Mouse (Mus musculus): Measurements from ENCODE around the gene Got1. TPM values are rescaled to one million over a fixed set of nuclear protein-coding genes. Genes with fewer than 3 reads are reported as not detected.

Got1 gene
- polyA plus RNA-seq, 2 experiments = 10.8 to 11.6 TPM

DNA sequence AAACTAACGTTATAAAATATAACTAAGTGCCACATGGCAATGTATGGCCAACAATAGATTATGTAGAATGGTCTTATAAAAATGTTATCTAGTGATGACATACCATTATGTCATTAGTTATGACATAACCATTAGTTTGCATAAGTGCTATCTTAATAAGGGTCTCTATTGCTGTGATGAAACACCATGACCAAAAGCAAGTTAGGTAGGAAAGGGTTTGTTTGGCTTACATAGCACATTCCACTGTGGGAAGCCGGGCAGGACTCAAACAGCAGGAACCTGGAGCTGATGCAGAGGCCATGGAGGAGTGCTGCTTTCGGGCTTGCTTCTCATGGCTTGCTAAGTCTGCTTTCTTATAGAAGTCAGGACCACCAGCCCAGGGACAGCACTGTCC lies 60.1 kb downstream of the Got1 start:
- H3K4me3 ChIP-seq (ENCODE audit: insufficient read depth in 1 of 2, low read depth in 2 of 2, low read length in 2 of 2) = no peak overlapping the region
- 56% methylated on average over 3 of the region's 3 CpGs for WGBS (ENCODE audit: insufficient replicate concordance)
- TF ChIP-seq EP300 (IDR thresholded peaks at IDR 0.05; ENCODE audit: low read depth) (no peak), CTCF (IDR thresholded peaks at IDR 0.05; ENCODE audit: low read depth) (no peak)
- no peaks in the 10 kb centered on the region for H3K9me3 ChIP-seq (ENCODE audit: control insufficient read depth, low read length)
- ATAC-seq (ENCODE audit: insufficient read depth) (no peak), DNase-seq (ENCODE audit: low read depth in 3 of 3, low spot score in 3 of 3) (no peak)
- H3K36me3 ChIP-seq (replicated peaks; ENCODE audit: control insufficient read depth, insufficient read depth, low read depth) = no peaks in the 10 kb centered on the region
- no peaks in the 10 kb centered on the region for H3K27me3 ChIP-seq (ENCODE audit: control insufficient read depth, insufficient read depth, low read length)
- H3K9ac ChIP-seq (replicated peaks) = no peak overlapping the region
- no peak overlapping the region for H3K4me2 ChIP-seq (ENCODE audit: low read depth)
- H3K4me1 ChIP-seq (replicated peaks; ENCODE audit: control insufficient read depth in 2 of 2, insufficient read depth in 2 of 2, low read length in 1 of 2) = no peaks in the 10 kb centered on the region
- no peak overlapping the region for H3K27ac ChIP-seq

DNA sequence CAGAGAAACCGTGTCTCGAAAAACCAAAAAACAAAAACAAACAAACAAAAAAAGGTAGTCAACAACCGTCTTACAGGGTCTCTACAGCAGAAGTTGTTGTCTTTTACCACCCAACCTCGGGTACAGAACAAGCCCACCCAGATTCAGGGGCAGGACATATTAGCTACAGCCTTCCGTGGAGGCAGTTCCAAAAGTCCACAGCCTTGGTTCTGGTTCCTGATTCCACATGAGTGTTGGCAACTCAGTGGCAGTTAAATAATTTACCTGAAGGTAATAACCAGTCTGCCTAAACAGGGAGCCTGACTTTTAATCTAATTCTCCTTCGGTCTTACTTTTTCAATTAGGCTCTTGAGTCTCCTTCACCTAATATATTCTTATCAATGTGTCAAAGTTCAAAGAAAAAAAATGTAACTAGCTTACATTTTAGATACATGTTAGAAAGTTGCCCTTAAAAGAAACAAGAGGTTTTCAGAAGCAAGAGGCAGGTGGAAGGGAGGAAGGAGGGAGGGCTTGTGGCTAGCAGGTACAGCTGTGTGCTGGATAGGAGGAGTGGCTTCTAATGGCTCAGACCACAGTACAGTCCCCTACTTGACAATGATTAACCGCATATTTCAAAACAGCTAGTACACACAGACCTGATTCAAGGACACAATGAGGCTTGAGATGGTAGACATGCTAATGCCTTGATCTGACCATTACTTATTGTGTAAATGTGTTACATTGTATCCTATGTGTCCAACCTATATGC lies 60.7 kb downstream of the Got1 start:
- ATAC-seq (ENCODE audit: insufficient read depth) (peak; percentile 53; the same call in 1 of the 2 replicates), DNase-seq (ENCODE audit: low read depth in 3 of 3, low spot score in 3 of 3) (no peak)
- Histone ChIP-seq H3K9me3 (ENCODE audit: control insufficient read depth, low read length) (no peaks in the 10 kb centered on the region), H3K9ac (replicated peaks) (no peak overlapping the region), H3K4me2 (ENCODE audit: low read depth) (no peak overlapping the region), H3K4me3 (ENCODE audit: insufficient read depth in 1 of 2, low read depth in 2 of 2, low read length in 2 of 2) (no peak overlapping the region), H3K27me3 (ENCODE audit: control insufficient read depth, insufficient read depth, low read length) (no peaks in the 10 kb centered on the region), H3K4me1 (replicated peaks; ENCODE audit: control insufficient read depth in 2 of 2, insufficient read depth in 2 of 2, low read length in 1 of 2) (no peaks in the 10 kb centered on the region), H3K27ac (no peak overlapping the region), H3K36me3 (replicated peaks; ENCODE audit: control insufficient read depth, insufficient read depth, low read depth) (no peaks in the 10 kb centered on the region)
- TF ChIP-seq CTCF (IDR thresholded peaks at IDR 0.05; ENCODE audit: low read depth) = no peak
- no peak for TF ChIP-seq EP300 (IDR thresholded peaks at IDR 0.05; ENCODE audit: low read depth)
- 57% methylated on average over 7 of the region's 7 CpGs for WGBS (ENCODE audit: insufficient replicate concordance)

DNA sequence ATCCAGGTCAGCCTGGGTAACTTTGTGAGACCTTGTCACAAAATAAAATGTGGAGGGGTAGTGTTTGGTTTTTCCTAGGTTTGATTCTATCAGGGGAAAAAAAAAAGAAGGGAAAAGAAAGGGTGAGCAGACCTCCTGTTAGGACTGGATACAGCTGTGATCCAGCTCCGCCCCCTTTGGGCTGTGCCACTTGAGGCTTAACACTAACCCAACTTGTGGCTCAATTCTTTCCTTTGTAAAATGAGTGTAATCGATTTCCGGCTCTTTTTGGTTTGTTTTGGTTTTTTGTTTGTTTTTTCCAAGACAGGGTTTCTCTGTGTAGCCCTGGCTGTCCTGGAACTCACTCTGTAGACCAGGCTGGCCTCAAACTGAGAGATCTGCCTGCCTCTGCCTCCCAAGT lies 62.3 kb downstream of the Got1 start:
- DNase-seq (ENCODE audit: low read depth in 3 of 3, low spot score in 3 of 3) (no peak), ATAC-seq (ENCODE audit: insufficient read depth) (no peak)
- Histone ChIP-seq H3K9ac (replicated peaks) (no peak overlapping the region), H3K36me3 (replicated peaks; ENCODE audit: control insufficient read depth, insufficient read depth, low read depth) (no peaks in the 10 kb centered on the region), H3K4me1 (replicated peaks; ENCODE audit: control insufficient read depth in 2 of 2, insufficient read depth in 2 of 2, low read length in 1 of 2) (no peaks in the 10 kb centered on the region), H3K4me2 (ENCODE audit: low read depth) (no peak overlapping the region), H3K4me3 (ENCODE audit: insufficient read depth in 1 of 2, low read depth in 2 of 2, low read length in 2 of 2) (no peak overlapping the region), H3K27ac (no peak overlapping the region), H3K27me3 (ENCODE audit: control insufficient read depth, insufficient read depth, low read length) (no peaks in the 10 kb centered on the region), H3K9me3 (ENCODE audit: control insufficient read depth, low read length) (no peaks in the 10 kb centered on the region)
- no peak for TF ChIP-seq CTCF (IDR thresholded peaks at IDR 0.05; ENCODE audit: low read depth)
- TF ChIP-seq EP300 (IDR thresholded peaks at IDR 0.05; ENCODE audit: low read depth) = no peak
- WGBS (ENCODE audit: insufficient replicate concordance) = 64% methylated on average over 3 of the region's 3 CpGs

DNA sequence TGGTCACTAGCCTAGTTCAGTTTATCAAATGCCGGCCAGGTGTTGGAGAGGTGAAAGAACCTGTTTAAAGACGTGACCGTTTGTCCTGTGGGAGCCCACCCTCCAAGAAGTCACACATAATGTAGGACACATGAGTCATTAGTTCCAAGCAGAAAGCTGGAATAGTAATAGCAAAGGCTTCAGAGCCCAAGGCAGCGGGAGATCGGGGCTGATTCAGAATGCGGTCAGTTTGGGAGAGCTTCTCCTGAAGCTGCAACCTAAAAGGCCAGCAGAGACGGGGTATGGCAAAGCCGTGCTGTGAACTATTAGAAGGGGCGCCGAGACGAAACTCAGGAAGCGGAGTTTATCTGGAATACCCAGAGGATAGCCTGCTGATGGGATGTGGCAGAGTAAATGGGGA lies 63.9 kb downstream of the Got1 start:
- ATAC-seq (ENCODE audit: insufficient read depth) (no peak), DNase-seq (ENCODE audit: low read depth in 3 of 3, low spot score in 3 of 3) (no peak)
- WGBS (ENCODE audit: insufficient replicate concordance) = 77% methylated on average over 12 of the region's 12 CpGs
- Histone ChIP-seq H3K27me3 (ENCODE audit: control insufficient read depth, insufficient read depth, low read length) (no peaks in the 10 kb centered on the region), H3K9me3 (ENCODE audit: control insufficient read depth, low read length) (no peaks in the 10 kb centered on the region), H3K4me1 (replicated peaks; ENCODE audit: control insufficient read depth in 2 of 2, insufficient read depth in 2 of 2, low read length in 1 of 2) (no peaks in the 10 kb centered on the region), H3K36me3 (replicated peaks; ENCODE audit: control insufficient read depth, insufficient read depth, low read depth) (no peaks in the 10 kb centered on the region), H3K4me2 (ENCODE audit: low read depth) (no peak overlapping the region), H3K27ac (no peak overlapping the region), H3K4me3 (ENCODE audit: insufficient read depth in 1 of 2, low read depth in 2 of 2, low read length in 2 of 2) (no peak overlapping the region), H3K9ac (replicated peaks) (no peak overlapping the region)
- no peak for TF ChIP-seq CTCF (IDR thresholded peaks at IDR 0.05; ENCODE audit: low read depth)
- TF ChIP-seq EP300 (IDR thresholded peaks at IDR 0.05; ENCODE audit: low read depth) = no peak

DNA sequence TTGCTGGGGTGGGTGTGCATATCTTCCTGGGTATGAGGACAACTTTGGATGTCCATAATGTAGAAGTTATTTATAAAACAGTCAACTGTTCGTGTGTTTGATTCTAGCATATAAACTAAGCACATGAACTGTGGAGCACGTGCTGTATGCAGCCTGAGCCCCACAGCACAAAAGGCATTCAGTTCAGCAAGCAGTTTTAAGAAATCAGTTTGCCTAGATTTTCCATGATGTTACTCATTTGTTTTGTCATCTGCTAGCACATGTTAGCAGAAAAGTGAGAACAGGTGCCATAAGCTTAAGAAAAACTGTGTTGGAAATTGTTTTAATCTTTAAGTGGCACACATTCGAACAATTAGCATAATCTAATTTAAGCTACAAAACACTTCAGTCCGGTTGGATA lies 64.5 kb downstream of the Got1 start:
- H3K27me3 ChIP-seq (ENCODE audit: control insufficient read depth, insufficient read depth, low read length) = no peaks in the 10 kb centered on the region
- WGBS (ENCODE audit: insufficient replicate concordance) = 48% methylated on average over 4 of the region's 4 CpGs
- no peak for ATAC-seq (ENCODE audit: insufficient read depth)

More for the DNA sequence above, 64.5 kb downstream of the Got1 start:
- no peak for DNase-seq (ENCODE audit: low read depth in 3 of 3, low spot score in 3 of 3)
- no peak overlapping the region for H3K4me3 ChIP-seq (ENCODE audit: insufficient read depth in 1 of 2, low read depth in 2 of 2, low read length in 2 of 2)
- no peak overlapping the region for H3K4me2 ChIP-seq (ENCODE audit: low read depth)
- TF ChIP-seq CTCF (IDR thresholded peaks at IDR 0.05; ENCODE audit: low read depth) (no peak), EP300 (IDR thresholded peaks at IDR 0.05; ENCODE audit: low read depth) (no peak)
- no peak overlapping the region for H3K27ac ChIP-seq
- no peaks in the 10 kb centered on the region for H3K9me3 ChIP-seq (ENCODE audit: control insufficient read depth, low read length)
- no peaks in the 10 kb centered on the region for H3K36me3 ChIP-seq (replicated peaks; ENCODE audit: control insufficient read depth, insufficient read depth, low read depth)
- no peak overlapping the region for H3K9ac ChIP-seq (replicated peaks)
- H3K4me1 ChIP-seq (replicated peaks; ENCODE audit: control insufficient read depth in 2 of 2, insufficient read depth in 2 of 2, low read length in 1 of 2) = no peaks in the 10 kb centered on the region
